In genomic region chr7:19593061-19593730, GRCm38 (mm10) we compare ENCODE assay signal across 25 mouse cellular contexts. TPM values are rescaled to one million over a fixed set of nuclear protein-coding genes. Genes with fewer than 3 reads are reported as not detected.
DNase-seq lines count a peak whose midpoint lies in the region; ATAC-seq lines count a peak whose summit lies in the region.
"Had no signal": no experiment of that assay in that cellular context is flagged by ENCODE, and none has a peak within 500 bp of the region (broad histone marks: within the 10 kb centered on the region; RNA-seq: fewer than 3 reads in every experiment).

No protein-coding gene starts in this region.

- H3K36me3 ChIP-seq in limb, embryonic 12.5 days, result peaks cover 99% of the 10 kb centered on the region
- peaks cover 97% of the 10 kb centered on the region for H3K36me3 ChIP-seq in limb, embryonic 10.5 days
- peaks cover 78% of the 10 kb centered on the region for H3K36me3 ChIP-seq in liver, embryonic 15.5 days (replicated peaks)

- H3K9me3 ChIP-seq in limb, embryonic 12.5 days, result no peaks in the 10 kb centered on the region
- no peaks in the 10 kb centered on the region for H3K9me3 ChIP-seq in limb, embryonic 10.5 days (replicated peaks)
- no peaks in the 10 kb centered on the region for H3K9me3 ChIP-seq in liver, embryonic 15.5 days (replicated peaks)
- H3K9me3 ChIP-seq: forebrain, embryonic 15.5 days; heart, embryonic 10.5 days; hindbrain, embryonic 15.5 days; midbrain, embryonic 13.5 days had no signal

- ATAC-seq in limb, embryonic 12.5 days (ENCODE audit: insufficient number of reproducible peaks, insufficient read depth, low FRiP score, low TSS enrichment, low read depth), result no peak
- peak; percentile 39; the same call in 1 of the 2 replicates for ATAC-seq in erythroid progenitor cell, adult 5-6 weeks (replicated peaks; ENCODE audit: low FRiP score, poor library complexity, severe bottlenecking)
- ATAC-seq in liver, embryonic 15.5 days (ENCODE audit: insufficient read depth), result peak; percentile 69
- ATAC-seq: activated CD4-positive, CD25-positive, alpha-beta regulatory T cell, adult 4 months; forebrain, embryonic 15.5 days; midbrain, embryonic 13.5 days; Patski had no signal

- 90% methylated on average over 10 of the region's 10 CpGs for WGBS in limb, embryonic 12.5 days
- WGBS in limb, embryonic 10.5 days, result 91% methylated on average over 10 of the region's 10 CpGs
- whole genome bisulfite sequencing in liver, embryonic 15.5 days (ENCODE audit: insufficient replicate concordance), result 34% methylated on average over 10 of the region's 10 CpGs

- H3K9ac ChIP-seq in limb, embryonic 12.5 days (replicated peaks), result 0 out of 2 replicates have a peak overlapping the region, but pooled peaks have one; percentile 18
- H3K9ac ChIP-seq in liver, embryonic 15.5 days, result no peak overlapping the region
- H3K9ac ChIP-seq: forebrain, embryonic 15.5 days; hindbrain, embryonic 15.5 days; midbrain, embryonic 13.5 days had no signal

- H3K4me3 ChIP-seq in limb, embryonic 12.5 days (replicated peaks), result no peak overlapping the region
- H3K4me3 ChIP-seq in limb, embryonic 10.5 days, result no peak overlapping the region
- no peak overlapping the region for H3K4me3 ChIP-seq in liver, embryonic 15.5 days (replicated peaks)
- H3K4me3 ChIP-seq: forebrain, embryonic 15.5 days; heart, embryonic 10.5 days; hindbrain, embryonic 15.5 days; midbrain, embryonic 13.5 days had no signal

- H3K27ac ChIP-seq in limb, embryonic 12.5 days, result no peak overlapping the region
- no peak overlapping the region for H3K27ac ChIP-seq in limb, embryonic 10.5 days
- H3K27ac ChIP-seq in liver, embryonic 15.5 days (replicated peaks), result peak overlapping the region; percentile 45; the same call in 1 of the 2 replicates
- H3K27ac ChIP-seq: forebrain, embryonic 15.5 days; heart, embryonic 10.5 days; hindbrain, embryonic 15.5 days; midbrain, embryonic 13.5 days had no signal

- no peak overlapping the region for H3K4me2 ChIP-seq in limb, embryonic 12.5 days
- H3K4me2 ChIP-seq in liver, embryonic 15.5 days, result peak overlapping the region; percentile 23; the same call in 1 of the 2 replicates
- H3K4me2 ChIP-seq: forebrain, embryonic 15.5 days; hindbrain, embryonic 15.5 days; midbrain, embryonic 13.5 days had no signal

- DNase-seq in limb, embryonic 10.5 days (ENCODE audit: low spot score), result no peak
- DNase-seq in kidney, adult 18-20 months, result no peak
- DNase-seq in layer of hippocampus, adult 18-20 months (ENCODE audit: low spot score in 2 of 2), result no peak
- no peak for DNase-seq in layer of hippocampus, adult 9-11 months
- DNase-seq: adrenal gland, adult 8-10 months; cerebellum, adult 2 months; cerebellum, postnatal 36 days; gastrocnemius, postnatal 10 days; kidney, adult 9 months; kidney, postnatal 4 days; lung, adult 2 months; lung, postnatal 14 days; right cerebral cortex, postnatal 14 days; thymus, adult 18-20 months; thymus, postnatal 36 days had no signal

- no peaks in the 10 kb centered on the region for H3K27me3 ChIP-seq in limb, embryonic 12.5 days
- no peaks in the 10 kb centered on the region for H3K27me3 ChIP-seq in limb, embryonic 10.5 days (ENCODE audit: low read depth, poor library complexity, severe bottlenecking)
- H3K27me3 ChIP-seq in liver, embryonic 15.5 days, result no peaks in the 10 kb centered on the region
- H3K27me3 ChIP-seq: forebrain, embryonic 15.5 days; hindbrain, embryonic 15.5 days; midbrain, embryonic 13.5 days; Patski had no signal

- H3K4me1 ChIP-seq in limb, embryonic 12.5 days (replicated peaks), result no peaks in the 10 kb centered on the region
- no peaks in the 10 kb centered on the region for H3K4me1 ChIP-seq in limb, embryonic 10.5 days
- peaks cover 29% of the 10 kb centered on the region for H3K4me1 ChIP-seq in liver, embryonic 15.5 days (replicated peaks)
- H3K4me1 ChIP-seq: forebrain, embryonic 15.5 days; hindbrain, embryonic 15.5 days; midbrain, embryonic 13.5 days had no signal

RNA-seq across cellular contexts. Expression of gene Clasrp, which starts 11.1 kb away (rescaled TPM):
- 77.4 and 78.4 TPM in 2 replicates for polyA plus RNA-seq in limb, embryonic 12.5 days (2016; fragmentation: Nextera tagmentation; extraction: Ambion mirVana)
- 59.0 and 63.4 TPM in 2 replicates for polyA plus RNA-seq in limb, embryonic 10.5 days (2016; fragmentation: Nextera tagmentation; extraction: Ambion mirVana)
- total RNA-seq in erythroid progenitor cell, adult 5-6 weeks (2015; ENCODE audit: low replicate concordance), result 12.3 and 14.3 TPM in 2 replicates
- total RNA-seq in erythroid progenitor cell, adult 5-6 weeks (2017; ENCODE audit: low replicate concordance), result 19.9 and 45.4 TPM in 2 replicates
- polyA plus RNA-seq in liver, embryonic 15.5 days (2015; fragmentation: Nextera tagmentation; extraction: Ambion mirVana), result 12.2 and 13.4 TPM in 2 replicates
- total RNA-seq in layer of hippocampus, adult 18-20 months (2021), result 10 to 100 TPM; 79.5 to 81.8 TPM

RNA-seq across cellular contexts. Expression of gene Gemin7, which starts 15.8 kb away (rescaled TPM):
- 167 and 170 TPM in 2 replicates for polyA plus RNA-seq in limb, embryonic 12.5 days (2016; fragmentation: Nextera tagmentation; extraction: Ambion mirVana)
- polyA plus RNA-seq in limb, embryonic 10.5 days (2016; fragmentation: Nextera tagmentation; extraction: Ambion mirVana), result 196 and 201 TPM in 2 replicates
- total RNA-seq in erythroid progenitor cell, adult 5-6 weeks (2015; ENCODE audit: low replicate concordance), result 78.9 and 80.1 TPM in 2 replicates
- 19.6 and 26.4 TPM in 2 replicates for total RNA-seq in erythroid progenitor cell, adult 5-6 weeks (2017; ENCODE audit: low replicate concordance)
- polyA plus RNA-seq in liver, embryonic 15.5 days (2015; fragmentation: Nextera tagmentation; extraction: Ambion mirVana), result 79.6 and 90.9 TPM in 2 replicates
- 10 to 100 TPM; 44.4 to 45.6 TPM for total RNA-seq in layer of hippocampus, adult 18-20 months (2021)

RNA-seq across cellular contexts. Expression of gene Zfp296, which starts 16.1 kb away (rescaled TPM):
- 0.38 and 0.61 TPM in 2 replicates for polyA plus RNA-seq in limb, embryonic 12.5 days (2016; fragmentation: Nextera tagmentation; extraction: Ambion mirVana)
- 0.71 and 0.93 TPM in 2 replicates for polyA plus RNA-seq in limb, embryonic 10.5 days (2016; fragmentation: Nextera tagmentation; extraction: Ambion mirVana)
- total RNA-seq in erythroid progenitor cell, adult 5-6 weeks (2015; ENCODE audit: low replicate concordance), result not detected in 2 replicates
- total RNA-seq in erythroid progenitor cell, adult 5-6 weeks (2017; ENCODE audit: low replicate concordance), result 1.7 TPM in 1 of 2 replicates, not detected in the other
- polyA plus RNA-seq in liver, embryonic 15.5 days (2015; fragmentation: Nextera tagmentation; extraction: Ambion mirVana), result 0.60 and 0.81 TPM in 2 replicates
- total RNA-seq in layer of hippocampus, adult 18-20 months (2021), result under 1 TPM; 0.74 to 0.89 TPM
- total RNA-seq: layer of hippocampus, postnatal 10 days had no signal

RNA-seq across cellular contexts. Expression of gene Ppp1r37, which starts 30.3 kb away (rescaled TPM):
- polyA plus RNA-seq in limb, embryonic 12.5 days (2016; fragmentation: Nextera tagmentation; extraction: Ambion mirVana), result 33.2 and 39.7 TPM in 2 replicates
- polyA plus RNA-seq in limb, embryonic 10.5 days (2016; fragmentation: Nextera tagmentation; extraction: Ambion mirVana), result 25.9 and 27.2 TPM in 2 replicates
- 51.1 and 51.5 TPM in 2 replicates for total RNA-seq in erythroid progenitor cell, adult 5-6 weeks (2015; ENCODE audit: low replicate concordance)
- 54.5 and 74.7 TPM in 2 replicates for total RNA-seq in erythroid progenitor cell, adult 5-6 weeks (2017; ENCODE audit: low replicate concordance)
- 10.2 and 15.7 TPM in 2 replicates for polyA plus RNA-seq in liver, embryonic 15.5 days (2015; fragmentation: Nextera tagmentation; extraction: Ambion mirVana)
- 100 to 1,000 TPM; 122 to 129 TPM for total RNA-seq in layer of hippocampus, adult 18-20 months (2021)

RNA-seq across cellular contexts. Expression of gene Relb, which starts 36.0 kb away (rescaled TPM):
- polyA plus RNA-seq in limb, embryonic 12.5 days (2016; fragmentation: Nextera tagmentation; extraction: Ambion mirVana), result 5.8 and 7.3 TPM in 2 replicates
- polyA plus RNA-seq in limb, embryonic 10.5 days (2016; fragmentation: Nextera tagmentation; extraction: Ambion mirVana), result 3.8 and 4.2 TPM in 2 replicates
- 1.7 and 3.2 TPM in 2 replicates for total RNA-seq in erythroid progenitor cell, adult 5-6 weeks (2015; ENCODE audit: low replicate concordance)
- total RNA-seq in erythroid progenitor cell, adult 5-6 weeks (2017; ENCODE audit: low replicate concordance), result 4.0 TPM in 1 of 2 replicates, not detected in the other
- 1.7 TPM in 2 replicates for polyA plus RNA-seq in liver, embryonic 15.5 days (2015; fragmentation: Nextera tagmentation; extraction: Ambion mirVana)
- 1 to 10 TPM; 9.1 to 9.7 TPM for total RNA-seq in layer of hippocampus, adult 18-20 months (2021)
